Mouse (Mus musculus): Measurements from ENCODE around the gene Syce1l. TPM values are rescaled to one million over a fixed set of nuclear protein-coding genes. Genes with fewer than 3 reads are reported as not detected.

Gene Syce1l
- polyA plus RNA-seq, 1 experiment from 2014 or later: not detected

GRCm38 (mm10) chr8:113672599-113673255 is 29.7 kb downstream of the Syce1l start:
- DNase-seq (ENCODE audit: low read depth, low spot score) (no peak), ATAC-seq (no peak)
- CTCF ChIA-PET: no interaction called here
- POLR2A ChIA-PET: no interaction called here
- in situ Hi-C loops (cut with MboI; ENCODE audit: low pct_unique_long_range_greater_than_20kb): loop anchor here (5.0 to 10.0 kb wide), 2 partner anchors 132 to 390 kb away; no protein-coding TSS in a partner anchor
- no peaks in the 10 kb centered on the region for H3K27me3 ChIP-seq
- no peak for TF ChIP-seq CTCF (IDR thresholded peaks at IDR 0.05)

GRCm38 (mm10) chr8:113673300-113673699 is 30.3 kb downstream of the Syce1l start:
- no peak for TF ChIP-seq CTCF (IDR thresholded peaks at IDR 0.05)
- in situ Hi-C loops (cut with MboI; ENCODE audit: low pct_unique_long_range_greater_than_20kb): loop anchor here (5.0 to 10.0 kb wide), 2 partner anchors 132 to 389 kb away; no protein-coding TSS in a partner anchor
- CTCF ChIA-PET: no interaction called here
- POLR2A ChIA-PET: no interaction called here
- no peak for DNase-seq (ENCODE audit: low read depth, low spot score)
- ATAC-seq: no peak
- H3K27me3 ChIP-seq: no peaks in the 10 kb centered on the region

GRCm38 (mm10) chr8:113674611-113675010 is 31.6 kb downstream of the Syce1l start:
- in situ Hi-C loops (cut with MboI; ENCODE audit: low pct_unique_long_range_greater_than_20kb): loop anchor here (5.0 to 10.0 kb wide), 2 partner anchors 130 to 388 kb away; no protein-coding TSS in a partner anchor
- POLR2A ChIA-PET: no interaction called here

GRCm38 (mm10) chr8:113675281-113675680 is 32.3 kb downstream of the Syce1l start:
- ATAC-seq (no peak), DNase-seq (ENCODE audit: low read depth, low spot score) (no peak)
- TF ChIP-seq CTCF (IDR thresholded peaks at IDR 0.05): no peak
- ChIA-PET POLR2A (no interaction called here), CTCF (interaction anchor here (1.1 to 2.3 kb wide), 2 partner anchors 11 to 94 kb away, joined by 3 to 11 read pairs; no protein-coding TSS in a partner anchor)
- no peaks in the 10 kb centered on the region for H3K27me3 ChIP-seq
- in situ Hi-C loops (cut with MboI; ENCODE audit: low pct_unique_long_range_greater_than_20kb): loop anchor here (10.0 kb wide), 1 partner anchor 130 kb away; no protein-coding TSS in a partner anchor

More at GRCm38 (mm10) chr8:113674611-113675010, 31.6 kb downstream of the Syce1l start:
- no peaks in the 10 kb centered on the region for H3K27me3 ChIP-seq
- CTCF ChIA-PET: interaction anchor here (1.1 kb wide), 1 partner anchor 95 kb away, joined by 3 read pairs; no protein-coding TSS in a partner anchor
- DNase-seq (ENCODE audit: low read depth, low spot score) (no peak), ATAC-seq (no peak)
- no peak for TF ChIP-seq CTCF (IDR thresholded peaks at IDR 0.05)

GRCm38 (mm10) chr8:113676811-113677210 is 33.8 kb downstream of the Syce1l start:
- no peaks in the 10 kb centered on the region for H3K27me3 ChIP-seq
- no peak for TF ChIP-seq CTCF (IDR thresholded peaks at IDR 0.05)
- ChIA-PET CTCF (interaction anchor here (2.3 kb wide), 1 partner anchor 12 kb away, joined by 11 read pairs; no protein-coding TSS in a partner anchor), POLR2A (no interaction called here)
- DNase-seq (ENCODE audit: low read depth, low spot score) (no peak), ATAC-seq (no peak)
- in situ Hi-C loops (cut with MboI; ENCODE audit: low pct_unique_long_range_greater_than_20kb): loop anchor here (10.0 kb wide), 1 partner anchor 128 kb away; no protein-coding TSS in a partner anchor

- DNase-seq (ENCODE audit: low read depth, low spot score) (no peak), ATAC-seq (no peak)
- TF ChIP-seq CTCF (IDR thresholded peaks at IDR 0.05): no peak
- ChIA-PET CTCF (no interaction called here), POLR2A (no interaction called here)
- H3K27me3 ChIP-seq: no peaks in the 10 kb centered on the region
- in situ Hi-C loops (cut with MboI; ENCODE audit: low pct_unique_long_range_greater_than_20kb): loop anchor here (10.0 kb wide), 1 partner anchor 125 kb away; no protein-coding TSS in a partner anchor
Measured at GRCm38 (mm10) chr8:113679361-113679760, 36.3 kb downstream of the Syce1l start.

GRCm38 (mm10) chr8:113687889-113688542 is 45.0 kb downstream of the Syce1l start:
- DNase-seq (ENCODE audit: low read depth, low spot score): no peak

GRCm38 (mm10) chr8:113688543-113688915 is 45.5 kb downstream of the Syce1l start:
- POLR2A ChIA-PET: no interaction called here
- DNase-seq (ENCODE audit: low read depth, low spot score) (no peak), ATAC-seq (no peak)
- in situ Hi-C loops (cut with MboI; ENCODE audit: low pct_unique_long_range_greater_than_20kb): no loop called here
- CTCF ChIA-PET: no interaction called here
- no peaks in the 10 kb centered on the region for H3K27me3 ChIP-seq
- no peak for TF ChIP-seq CTCF (IDR thresholded peaks at IDR 0.05)

More at GRCm38 (mm10) chr8:113687889-113688542, 45.0 kb downstream of the Syce1l start:
- no peak for ATAC-seq
- in situ Hi-C loops (cut with MboI; ENCODE audit: low pct_unique_long_range_greater_than_20kb): no loop called here
- TF ChIP-seq CTCF (IDR thresholded peaks at IDR 0.05): no peak
- ChIA-PET CTCF (interaction anchor here (1.1 kb wide), 1 partner anchor 70 kb away, joined by 3 read pairs; no protein-coding TSS in a partner anchor), POLR2A (no interaction called here)
- no peaks in the 10 kb centered on the region for H3K27me3 ChIP-seq

GRCm38 (mm10) chr8:113691622-113692343 is 48.8 kb downstream of the Syce1l start:
- ATAC-seq (no peak), DNase-seq (ENCODE audit: low read depth, low spot score) (no peak)

GRCm38 (mm10) chr8:113704968-113705367 is 62.0 kb downstream of the Syce1l start:
- no peak for DNase-seq (ENCODE audit: low read depth, low spot score)
- in situ Hi-C loops (cut with MboI; ENCODE audit: low pct_unique_long_range_greater_than_20kb): no loop called here
- H3K27me3 ChIP-seq: no peaks in the 10 kb centered on the region
- TF ChIP-seq CTCF (IDR thresholded peaks at IDR 0.05): no peak
- ChIA-PET CTCF (interaction anchor here (1.0 kb wide), 1 partner anchor 22 kb away, joined by 3 read pairs; no protein-coding TSS in a partner anchor), POLR2A (interaction anchor here (0.5 kb wide), 1 partner anchor 239 kb away, joined by 3 read pairs; no protein-coding TSS in a partner anchor)
- no peak for ATAC-seq

More at GRCm38 (mm10) chr8:113691622-113692343, 48.8 kb downstream of the Syce1l start:
- ChIA-PET POLR2A (no interaction called here), CTCF (no interaction called here)
- no peaks in the 10 kb centered on the region for H3K27me3 ChIP-seq
- in situ Hi-C loops (cut with MboI; ENCODE audit: low pct_unique_long_range_greater_than_20kb): no loop called here
- no peak for TF ChIP-seq CTCF (IDR thresholded peaks at IDR 0.05)

Other genes with a start within 250 kb of the Syce1l start
- gene Mon1b, start 7.6 kb upstream of the Syce1l start, polyA plus RNA-seq (2021): 12.8 TPM
- not detected for gene Adamts18, start 205.5 kb downstream of the Syce1l start, polyA plus RNA-seq (2021)